In genomic region chr1:23826887-23827758, GRCm38 (mm10) we compare ENCODE assay signal across 8 mouse cellular contexts.
DNase-seq lines count a peak whose midpoint lies in the region; ATAC-seq and TF ChIP-seq lines count a peak whose summit lies in the region.

No protein-coding gene starts in this region.

- H3K4me3 ChIP-seq in thymus, adult 2 months (ENCODE audit: control insufficient read depth, insufficient read depth, low read length), result no peak overlapping the region
- no peak overlapping the region for H3K4me3 ChIP-seq in bone marrow macrophage, adult 2 months (ENCODE audit: insufficient read depth, low read length)
- no peak overlapping the region for H3K4me3 ChIP-seq in embryonic fibroblast, embryonic 13.5 days (ENCODE audit: insufficient read depth, low read length)
- H3K4me3 ChIP-seq in hindbrain, postnatal 0 days (ENCODE audit: low read length), result no peak overlapping the region
- no peak overlapping the region for H3K4me3 ChIP-seq in limb, embryonic 13.5 days
- no peak overlapping the region for H3K4me3 ChIP-seq in midbrain, postnatal 0 days (ENCODE audit: low read depth, low read length)

- H3K36me3 ChIP-seq in thymus, adult 2 months (ENCODE audit: control insufficient read depth, insufficient read depth, low read length), result no peaks in the 10 kb centered on the region
- H3K36me3 ChIP-seq in hindbrain, postnatal 0 days (ENCODE audit: insufficient read depth, low read length), result no peaks in the 10 kb centered on the region
- no peaks in the 10 kb centered on the region for H3K36me3 ChIP-seq in limb, embryonic 13.5 days
- H3K36me3 ChIP-seq in midbrain, postnatal 0 days (ENCODE audit: insufficient read depth, low read length), result no peaks in the 10 kb centered on the region

- peak; percentile 37; the same call in 1 of the 2 replicates for TF ChIP-seq CTCF in thymus, adult 2 months (IDR thresholded peaks at IDR 0.05; ENCODE audit: borderline replicate concordance, control insufficient read depth, extremely low read depth, insufficient read depth, low read length, poor library complexity)
- peak; percentile 66; the same call in 1 of the 2 replicates for TF ChIP-seq CTCF in bone marrow macrophage, adult 2 months (IDR thresholded peaks at IDR 0.05; ENCODE audit: low read depth, low read length)
- peak; percentile 62; the same call in 1 of the 2 replicates for TF ChIP-seq CTCF in embryonic fibroblast, embryonic 13.5 days (IDR thresholded peaks at IDR 0.05; ENCODE audit: borderline replicate concordance, insufficient read depth, low read length)
- peak; percentile 83 for TF ChIP-seq CTCF in hindbrain, postnatal 0 days (IDR thresholded peaks at IDR 0.05; ENCODE audit: low read depth)
- peak; percentile 82 for TF ChIP-seq CTCF in midbrain, postnatal 0 days (IDR thresholded peaks at IDR 0.05)

- peak; percentile 29 for DNase-seq in thymus, adult 2 months
- no peak for DNase-seq in thymus, adult 18-20 months
- peak; percentile 76 for DNase-seq in hindbrain, postnatal 0 days (ENCODE audit: low spot score)
- DNase-seq in midbrain, postnatal 0 days (ENCODE audit: low spot score), result peak; percentile 74
- peak; percentile 37 for DNase-seq in testis, postnatal 14 days (ENCODE audit: low spot score)

- WGBS in thymus, adult 2 months, result 42% methylated on average over 13 of the region's 13 CpGs
- 44% methylated on average over 13 of the region's 13 CpGs for WGBS in hindbrain, postnatal 0 days
- 43% methylated on average over 13 of the region's 13 CpGs for WGBS in limb, embryonic 13.5 days
- 41% methylated on average over 13 of the region's 13 CpGs for WGBS in midbrain, postnatal 0 days

- no peak for TF ChIP-seq POLR2A in thymus, adult 2 months (IDR thresholded peaks at IDR 0.05; ENCODE audit: control insufficient read depth, extremely low read depth, insufficient read depth, low read length, poor library complexity)
- no peak for TF ChIP-seq POLR2A in bone marrow macrophage, adult 2 months (IDR thresholded peaks at IDR 0.05; ENCODE audit: borderline replicate concordance, low read depth, low read length)
- TF ChIP-seq POLR2A in embryonic fibroblast, embryonic 13.5 days (IDR thresholded peaks at IDR 0.05; ENCODE audit: low read depth, low read length), result no peak

- ATAC-seq in hindbrain, postnatal 0 days, result peak; percentile 66; the same call in 1 of the 2 replicates
- ATAC-seq in limb, embryonic 13.5 days (ENCODE audit: low FRiP score, low read depth), result peak; percentile 54; the same call in 1 of the 2 replicates
- no peak for ATAC-seq in midbrain, postnatal 0 days (ENCODE audit: low FRiP score)

- H3K27ac ChIP-seq in thymus, adult 2 months (ENCODE audit: control insufficient read depth, insufficient read depth, low read length), result no peak overlapping the region
- H3K27ac ChIP-seq in bone marrow macrophage, adult 2 months (ENCODE audit: insufficient read depth, low read depth, low read length), result no peak overlapping the region
- H3K27ac ChIP-seq in embryonic fibroblast, embryonic 13.5 days (ENCODE audit: insufficient read depth, low read length), result no peak overlapping the region
- no peak overlapping the region for H3K27ac ChIP-seq in hindbrain, postnatal 0 days
- no peak overlapping the region for H3K27ac ChIP-seq in limb, embryonic 13.5 days
- no peak overlapping the region for H3K27ac ChIP-seq in midbrain, postnatal 0 days (ENCODE audit: low read depth, low read length)

- no peak overlapping the region for H3K4me2 ChIP-seq in hindbrain, postnatal 0 days (ENCODE audit: low read depth, low read length)
- H3K4me2 ChIP-seq in limb, embryonic 13.5 days (replicated peaks), result no peak overlapping the region
- no peak overlapping the region for H3K4me2 ChIP-seq in midbrain, postnatal 0 days (ENCODE audit: low read depth, low read length, poor library complexity, severe bottlenecking)

- no peaks in the 10 kb centered on the region for H3K9me3 ChIP-seq in hindbrain, postnatal 0 days (ENCODE audit: low read length)
- H3K9me3 ChIP-seq in limb, embryonic 13.5 days, result no peaks in the 10 kb centered on the region
- no peaks in the 10 kb centered on the region for H3K9me3 ChIP-seq in midbrain, postnatal 0 days (ENCODE audit: low read length)

- no peak overlapping the region for H3K9ac ChIP-seq in hindbrain, postnatal 0 days (replicated peaks; ENCODE audit: low read length)
- H3K9ac ChIP-seq in limb, embryonic 13.5 days, result no peak overlapping the region
- H3K9ac ChIP-seq in midbrain, postnatal 0 days (replicated peaks; ENCODE audit: low read length, poor library complexity, severe bottlenecking), result no peak overlapping the region

- H3K4me1 ChIP-seq in thymus, adult 2 months (replicated peaks; ENCODE audit: control insufficient read depth, insufficient read depth, low read length), result no peaks in the 10 kb centered on the region
- no peaks in the 10 kb centered on the region for H3K4me1 ChIP-seq in bone marrow macrophage, adult 2 months (ENCODE audit: control insufficient read depth, insufficient read depth, low read length)
- H3K4me1 ChIP-seq in embryonic fibroblast, embryonic 13.5 days (ENCODE audit: control insufficient read depth, insufficient read depth, low read length), result no peaks in the 10 kb centered on the region
- no peaks in the 10 kb centered on the region for H3K4me1 ChIP-seq in hindbrain, postnatal 0 days (ENCODE audit: insufficient read depth, low read length)
- no peaks in the 10 kb centered on the region for H3K4me1 ChIP-seq in limb, embryonic 13.5 days
- no peaks in the 10 kb centered on the region for H3K4me1 ChIP-seq in midbrain, postnatal 0 days (ENCODE audit: insufficient read depth, low read length)

- H3K27me3 ChIP-seq in thymus, adult 2 months (ENCODE audit: control insufficient read depth, insufficient read depth, low read length), result no peaks in the 10 kb centered on the region
- no peaks in the 10 kb centered on the region for H3K27me3 ChIP-seq in hindbrain, postnatal 0 days (ENCODE audit: insufficient read depth, low read length)
- no peaks in the 10 kb centered on the region for H3K27me3 ChIP-seq in limb, embryonic 13.5 days
- no peaks in the 10 kb centered on the region for H3K27me3 ChIP-seq in midbrain, postnatal 0 days (ENCODE audit: insufficient read depth, low read length)

Comparison
In these comparisons a context has a peak if more than half of its experiments do, and no peak if none do; other contexts are left out.
1. DNase-seq: peak in thymus, adult 2 months (single experiment), hindbrain, postnatal 0 days (single experiment), midbrain, postnatal 0 days (single experiment) and testis, postnatal 14 days (single experiment); none in thymus, adult 18-20 months (0 of 2).
2. Peak in every context shown above with its lines, with median percentiles within 50 percentile points of each other: CTCF ChIP-seq.